In genomic region chr11:117323976-117324574, GRCm38 (mm10) we compare ENCODE assay signal across 10 mouse cellular contexts.
DNase-seq lines count a peak whose midpoint lies in the region; ATAC-seq lines count a peak whose summit lies in the region.
"Had no signal": no experiment of that assay in that cellular context is flagged by ENCODE, and none has a peak within 500 bp of the region (broad histone marks: within the 10 kb centered on the region; RNA-seq: fewer than 3 reads in every experiment).

No protein-coding gene starts in this region.

- ATAC-seq in megakaryocyte, adult 5-6 weeks (ENCODE audit: poor library complexity, severe bottlenecking): no peak
- no peak for ATAC-seq in heart, embryonic 12.5 days (ENCODE audit: insufficient number of reproducible peaks, low FRiP score)

- H3K36me3 ChIP-seq in megakaryocyte, embryonic 14.5 days (replicated peaks; ENCODE audit: low read length): peaks cover 34% of the 10 kb centered on the region
- H3K36me3 ChIP-seq in embryonic facial prominence, embryonic 10.5 days (replicated peaks): peaks cover 3% of the 10 kb centered on the region; the same call in 1 of the 2 replicates
- no peaks in the 10 kb centered on the region for H3K36me3 ChIP-seq in heart, embryonic 12.5 days

- peak overlapping the region; percentile 33 for H3K4me3 ChIP-seq in megakaryocyte, embryonic 14.5 days (replicated peaks)
- no peak overlapping the region for H3K4me3 ChIP-seq in embryonic facial prominence, embryonic 10.5 days
- no peak overlapping the region for H3K4me3 ChIP-seq in heart, embryonic 12.5 days

- 72% methylated on average over 12 of the region's 12 CpGs for WGBS in embryonic facial prominence, embryonic 10.5 days
- 74% methylated on average over 12 of the region's 12 CpGs for WGBS in heart, embryonic 12.5 days

- peak; percentile 93 for DNase-seq in heart, adult 11 months
- no peak for DNase-seq in heart, postnatal 4 days
- DNase-seq in embryonic facial prominence, embryonic 10.5 days (ENCODE audit: low spot score): no peak
- peak; percentile 23 to 39 for DNase-seq in lung, postnatal 4 days
- DNase-seq in frontal cortex, postnatal 25 days (ENCODE audit: low spot score in 2 of 2): no peak
- DNase-seq: midbrain, embryonic 14.5 days had no signal

- no peak overlapping the region for H3K9ac ChIP-seq in heart, embryonic 12.5 days
- H3K9ac ChIP-seq: hindbrain, embryonic 14.5 days had no signal

- H3K27me3 ChIP-seq in megakaryocyte, embryonic 14.5 days (replicated peaks): no peaks in the 10 kb centered on the region
- H3K27me3 ChIP-seq in embryonic facial prominence, embryonic 10.5 days (replicated peaks; ENCODE audit: low read depth, poor library complexity, severe bottlenecking): no peaks in the 10 kb centered on the region
- H3K27me3 ChIP-seq in heart, embryonic 12.5 days (replicated peaks): no peaks in the 10 kb centered on the region

- H3K4me2 ChIP-seq in heart, embryonic 12.5 days: no peak overlapping the region
- H3K4me2 ChIP-seq: hindbrain, embryonic 14.5 days had no signal

- H3K27ac ChIP-seq in embryonic facial prominence, embryonic 10.5 days (replicated peaks): peak overlapping the region; percentile 41
- no peak overlapping the region for H3K27ac ChIP-seq in heart, embryonic 12.5 days (ENCODE audit: poor library complexity, severe bottlenecking)
- H3K27ac ChIP-seq: hindbrain, embryonic 14.5 days had no signal

- peaks cover 100% of the 10 kb centered on the region for H3K4me1 ChIP-seq in megakaryocyte, embryonic 14.5 days
- peaks cover 91% of the 10 kb centered on the region for H3K4me1 ChIP-seq in embryonic facial prominence, embryonic 10.5 days
- H3K4me1 ChIP-seq in heart, embryonic 12.5 days (replicated peaks): peaks cover 82% of the 10 kb centered on the region

- H3K9me3 ChIP-seq in megakaryocyte, embryonic 14.5 days: no peaks in the 10 kb centered on the region
- H3K9me3 ChIP-seq in embryonic facial prominence, embryonic 10.5 days: no peaks in the 10 kb centered on the region
- no peaks in the 10 kb centered on the region for H3K9me3 ChIP-seq in heart, embryonic 12.5 days (replicated peaks)

Comparison
In these comparisons a context has a peak if more than half of its experiments do, and no peak if none do; other contexts are left out.
1. DNase-seq: peak in heart, adult 11 months (single experiment) and lung, postnatal 4 days (2 of 2); none in heart, postnatal 4 days (single experiment), embryonic facial prominence, embryonic 10.5 days (single experiment) and frontal cortex, postnatal 25 days (0 of 2).